Comparison of ENCODE assay signal across 8 mouse cellular contexts in genomic region chr2:37703230-37703954, GRCm38 (mm10). TPM values are rescaled to one million over a fixed set of nuclear protein-coding genes. Genes with fewer than 3 reads are reported as not detected.
DNase-seq lines count a peak whose midpoint lies in the region; ATAC-seq and TF ChIP-seq lines count a peak whose summit lies in the region.

TSS of gene Strbp (minus strand) at chr2:37703859.

- under 1% methylated on average over 68 of the region's 98 CpGs for WGBS in forebrain, embryonic 13.5 days
- WGBS in liver, embryonic 16.5 days (ENCODE audit: insufficient replicate concordance): 0% methylated on average over 57 of the region's 98 CpGs
- WGBS in neural tube, embryonic 12.5 days: under 1% methylated on average over 86 of the region's 98 CpGs
- WGBS in stomach, postnatal 0 days: under 1% methylated on average over 91 of the region's 98 CpGs

- no peak for TF ChIP-seq CTCF in stomach, postnatal 0 days (IDR thresholded peaks at IDR 0.05; ENCODE audit: low read depth)

- intact Hi-C loops in heart, postnatal 10 days (cut with DNase I): loop anchor here (1.0 kb wide), 1 partner anchor 68 kb away; no protein-coding TSS in a partner anchor

- no peaks in the 10 kb centered on the region for H3K36me3 ChIP-seq in forebrain, embryonic 13.5 days (ENCODE audit: poor library complexity, severe bottlenecking)
- H3K36me3 ChIP-seq in liver, embryonic 16.5 days (ENCODE audit: control insufficient read depth, insufficient read depth): no peaks in the 10 kb centered on the region
- no peaks in the 10 kb centered on the region for H3K36me3 ChIP-seq in neural tube, embryonic 12.5 days
- no peaks in the 10 kb centered on the region for H3K36me3 ChIP-seq in stomach, postnatal 0 days (ENCODE audit: control insufficient read depth, insufficient read depth, low read length)

- no peak for TF ChIP-seq EP300 in stomach, postnatal 0 days (optimal IDR thresholded peaks at IDR 0.05)

- H3K9ac ChIP-seq in forebrain, embryonic 13.5 days: peak within 1 kb of the TSS; percentile 97
- peak within 1 kb of the TSS; percentile 92 for H3K9ac ChIP-seq in liver, embryonic 16.5 days (ENCODE audit: low read depth, low read length)
- peak within 1 kb of the TSS; percentile 92 for H3K9ac ChIP-seq in neural tube, embryonic 12.5 days
- peak within 1 kb of the TSS; percentile 86 for H3K9ac ChIP-seq in stomach, postnatal 0 days (ENCODE audit: low read length)

- peaks cover 31% of the 10 kb centered on the region for H3K4me1 ChIP-seq in forebrain, embryonic 13.5 days
- peaks cover 8% of the 10 kb centered on the region for H3K4me1 ChIP-seq in liver, embryonic 16.5 days (ENCODE audit: control insufficient read depth, low read depth, low read length)
- H3K4me1 ChIP-seq in neural tube, embryonic 12.5 days: peaks cover 19% of the 10 kb centered on the region
- no peaks in the 10 kb centered on the region for H3K4me1 ChIP-seq in stomach, postnatal 0 days (replicated peaks; ENCODE audit: control insufficient read depth, insufficient read depth)

- H3K27me3 ChIP-seq in forebrain, embryonic 13.5 days: no peaks in the 10 kb centered on the region
- no peaks in the 10 kb centered on the region; the same call in 1 of the 2 replicates for H3K27me3 ChIP-seq in liver, embryonic 16.5 days (ENCODE audit: control insufficient read depth, insufficient read depth, low read depth, low read length)
- no peaks in the 10 kb centered on the region for H3K27me3 ChIP-seq in neural tube, embryonic 12.5 days (replicated peaks)
- H3K27me3 ChIP-seq in stomach, postnatal 0 days (ENCODE audit: control insufficient read depth, insufficient read depth, low read length): no peaks in the 10 kb centered on the region

- peak; percentile 92 for DNase-seq in ES-CJ7 (ENCODE audit: low read depth, low spot score)
- peak; percentile 93 to 95 for DNase-seq in heart, postnatal 10 days
- DNase-seq in kidney, postnatal 4 days: peak; percentile 95 to 98
- DNase-seq in stomach, postnatal 0 days (ENCODE audit: low spot score): peak; percentile 96

- ATAC-seq in cerebellum, adult (ENCODE audit: insufficient number of reproducible peaks, low FRiP score, low TSS enrichment): peak; percentile 92
- ATAC-seq in forebrain, embryonic 13.5 days: peak; percentile 92
- peak; percentile 92 for ATAC-seq in liver, embryonic 16.5 days (ENCODE audit: low read depth)
- ATAC-seq in neural tube, embryonic 12.5 days (ENCODE audit: low FRiP score, low read depth): peak; percentile 91
- peak; percentile 96 for ATAC-seq in stomach, postnatal 0 days (ENCODE audit: low FRiP score, low TSS enrichment)

- H3K9me3 ChIP-seq in forebrain, embryonic 13.5 days (replicated peaks): no peaks in the 10 kb centered on the region
- no peaks in the 10 kb centered on the region for H3K9me3 ChIP-seq in liver, embryonic 16.5 days (replicated peaks; ENCODE audit: control insufficient read depth, low read length)
- H3K9me3 ChIP-seq in neural tube, embryonic 12.5 days: no peaks in the 10 kb centered on the region
- no peaks in the 10 kb centered on the region for H3K9me3 ChIP-seq in stomach, postnatal 0 days (ENCODE audit: control insufficient read depth, low read length)

- peak within 1 kb of the TSS; percentile 86 for H3K4me2 ChIP-seq in forebrain, embryonic 13.5 days
- H3K4me2 ChIP-seq in liver, embryonic 16.5 days (ENCODE audit: low read depth, low read length): peak within 1 kb of the TSS; percentile 98
- peak within 1 kb of the TSS; percentile 83 for H3K4me2 ChIP-seq in neural tube, embryonic 12.5 days (replicated peaks)
- peak within 1 kb of the TSS; percentile 96 for H3K4me2 ChIP-seq in stomach, postnatal 0 days (replicated peaks; ENCODE audit: low read depth)

- peak within 1 kb of the TSS; percentile 97 for H3K4me3 ChIP-seq in forebrain, embryonic 13.5 days
- H3K4me3 ChIP-seq in liver, embryonic 16.5 days (ENCODE audit: low read depth, low read length): peak within 1 kb of the TSS; percentile 92
- H3K4me3 ChIP-seq in neural tube, embryonic 12.5 days: peak within 1 kb of the TSS; percentile 95
- peak within 1 kb of the TSS; percentile 93 for H3K4me3 ChIP-seq in stomach, postnatal 0 days (ENCODE audit: low read depth, low read length)

- peak within 1 kb of the TSS; percentile 96 for H3K27ac ChIP-seq in forebrain, embryonic 13.5 days
- peak within 1 kb of the TSS; percentile 91 for H3K27ac ChIP-seq in liver, embryonic 16.5 days (ENCODE audit: low read length)
- peak within 1 kb of the TSS; percentile 91 for H3K27ac ChIP-seq in neural tube, embryonic 12.5 days
- peak within 1 kb of the TSS; percentile 97 for H3K27ac ChIP-seq in stomach, postnatal 0 days (replicated peaks)

RNA-seq across cellular contexts. Expression of gene Strbp, which starts in this region (rescaled TPM):
- polyA plus RNA-seq in forebrain, embryonic 13.5 days (2015; fragmentation: Nextera tagmentation; extraction: Ambion mirVana): 101 and 105 TPM in 2 replicates
- total RNA-seq in heart, postnatal 10 days (2021): 10 to 100 TPM; 22.7 to 23.7 TPM
- 11.4 and 11.5 TPM in 2 replicates for polyA plus RNA-seq in liver, embryonic 16.5 days (2015; fragmentation: Nextera tagmentation; extraction: Ambion mirVana)
- polyA plus RNA-seq in neural tube, embryonic 12.5 days (2016; fragmentation: Nextera tagmentation; extraction: Ambion mirVana): 94.9 and 103 TPM in 2 replicates
- 27.5 and 29.2 TPM in 2 replicates for polyA plus RNA-seq in stomach, postnatal 0 days (2015; fragmentation: Nextera tagmentation; extraction: Ambion mirVana)

Comparison
In these comparisons a context has a peak if more than half of its experiments do, and no peak if none do; other contexts are left out.
1. Peak in every context shown above with its lines: DNase-seq, ATAC-seq, H3K4me3 ChIP-seq and H3K27ac ChIP-seq.